Mouse (Mus musculus) cerebellum, adult 18-20 months (tissue): ENCODE measurements around the gene Hnrnph3.
A peak's percentile ranks its signal among the peaks of the same experiment; 100 is the strongest.
"Not testable (repeated sequence)": the region's sequence is repeated elsewhere in the genome, so short reads cannot be mapped to it uniquely, and the experiment has no call there.

Source experiments
- DNase-seq, 2 experiments: peaks; one replicate each; pipeline ENCODE4 v3.0.0; 2021

Hnrnph3 gene

GRCm38 (mm10) chr10:63023749-63024579 lies at the start of gene Hnrnph3, which contains the start of gene Pbld2:
Hnrnph3 (minus strand) TSS chr10:63024217.
Pbld2 (plus strand) TSS chr10:63024315.
- peak; percentile 96 to 99 for DNase-seq

GRCm38 (mm10) chr10:63065988-63066387 lies 42.0 kb upstream of the Hnrnph3 start:
- peak; percentile 89 to 92 for DNase-seq

- DNase-seq = no peak
These were observed 41.5 kb upstream of the Hnrnph3 start for GRCm38 (mm10) chr10:63065561-63065960.

- no peak for DNase-seq
These were observed 40.5 kb upstream of the Hnrnph3 start for GRCm38 (mm10) chr10:63064516-63064915.

- DNase-seq = no peak
These were observed 39.3 kb upstream of the Hnrnph3 start for GRCm38 (mm10) chr10:63063365-63063764.

DNA sequence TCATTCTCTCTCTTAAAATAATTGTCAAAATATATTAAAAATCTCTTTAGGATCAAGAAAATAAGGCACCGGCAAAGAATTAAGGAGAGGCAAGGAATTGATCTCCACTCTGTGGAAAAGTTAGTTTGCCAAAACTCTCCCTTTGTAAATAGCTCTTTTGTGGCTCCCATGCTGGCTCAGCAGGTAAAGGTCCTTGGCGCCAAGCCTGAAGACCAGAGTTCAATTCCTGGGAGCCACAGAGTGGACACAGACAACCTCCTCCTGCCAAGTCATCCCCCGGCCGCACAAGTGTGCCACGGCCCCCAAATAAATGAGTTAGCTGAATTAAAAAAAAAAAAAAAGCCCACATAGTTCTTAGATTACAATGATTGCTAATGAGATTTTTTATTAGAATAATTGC lies 38.7 kb upstream of the Hnrnph3 start:
- DNase-seq = no peak

DNA sequence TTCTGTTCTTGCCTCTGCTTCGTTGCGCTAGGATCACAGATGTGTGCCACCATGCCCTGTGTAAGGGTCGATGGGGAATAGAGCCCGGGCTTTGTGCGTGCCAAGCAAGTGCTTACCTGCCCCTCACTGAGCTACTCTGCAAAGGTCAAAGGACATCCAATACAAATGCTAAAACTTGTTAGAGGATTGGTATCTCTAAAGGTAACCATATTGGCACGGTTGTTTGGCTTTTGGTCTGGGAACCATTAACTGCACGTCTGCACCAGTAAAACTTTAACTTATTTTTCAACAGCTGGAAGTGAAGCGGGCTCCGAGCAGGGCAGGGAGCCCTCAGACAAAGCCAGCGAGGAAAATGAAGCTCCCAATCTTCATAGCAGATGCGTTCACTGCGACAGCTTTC lies 37.2 kb upstream of the Hnrnph3 start:
- no peak for DNase-seq

- no peak for DNase-seq
These were observed 36.4 kb upstream of the Hnrnph3 start for GRCm38 (mm10) chr10:63060406-63060805.

DNA sequence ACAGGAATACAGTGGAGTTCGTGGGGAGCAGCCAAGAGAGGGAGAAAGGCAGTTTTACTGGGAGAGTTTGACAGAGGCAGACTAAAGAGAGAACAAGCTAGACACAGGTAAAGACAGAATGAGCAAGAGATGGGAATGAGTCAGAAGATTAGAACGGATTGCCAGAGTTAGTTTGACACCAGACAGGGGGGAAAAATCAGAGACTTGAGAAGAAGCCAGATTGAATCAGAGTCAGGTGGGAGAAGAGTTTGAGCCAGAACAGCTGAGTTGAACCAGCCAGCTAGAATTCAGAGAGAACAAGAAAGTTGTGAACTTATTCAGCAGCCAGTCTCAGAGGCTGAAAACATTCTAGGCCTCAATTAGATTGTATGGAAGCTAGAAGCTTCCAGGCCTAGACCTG lies 35.8 kb upstream of the Hnrnph3 start, which contains the start of gene Pbld1:
Pbld1 (plus strand) TSS at position 301 of the 400 bp plus-strand sequence.
- DNase-seq = no peak

- no peak for DNase-seq
These were observed 33.1 kb upstream of the Hnrnph3 start for GRCm38 (mm10) chr10:63056966-63057750.

DNA sequence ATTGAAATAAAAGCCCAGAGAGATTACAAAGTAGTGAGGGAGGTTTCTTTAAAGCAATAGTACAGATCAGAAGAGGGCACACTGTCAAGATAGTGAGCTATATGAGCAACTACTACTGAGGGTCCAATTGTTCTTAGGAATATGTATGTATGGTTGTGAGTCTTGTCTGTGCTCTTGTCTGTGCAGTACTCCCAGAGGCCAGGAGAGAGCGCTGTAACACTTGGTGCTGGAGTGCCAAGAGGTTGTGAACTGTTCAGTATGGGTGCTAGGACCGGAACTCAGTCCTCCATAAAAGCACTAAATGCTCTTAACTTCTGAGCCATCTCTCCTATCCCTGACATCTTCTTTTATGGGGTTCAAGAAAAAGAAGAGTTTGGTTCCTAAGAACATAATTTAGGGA lies 30.6 kb upstream of the Hnrnph3 start:
- DNase-seq = no peak

GRCm38 (mm10) chr10:63054071-63054470 lies 30.1 kb upstream of the Hnrnph3 start:
- DNase-seq = not testable (repeated sequence)

GRCm38 (mm10) chr10:63053007-63053406 lies 29.0 kb upstream of the Hnrnph3 start:
- no peak for DNase-seq

- DNase-seq = no peak
These were observed 28.0 kb upstream of the Hnrnph3 start for GRCm38 (mm10) chr10:63052011-63052410.

DNA sequence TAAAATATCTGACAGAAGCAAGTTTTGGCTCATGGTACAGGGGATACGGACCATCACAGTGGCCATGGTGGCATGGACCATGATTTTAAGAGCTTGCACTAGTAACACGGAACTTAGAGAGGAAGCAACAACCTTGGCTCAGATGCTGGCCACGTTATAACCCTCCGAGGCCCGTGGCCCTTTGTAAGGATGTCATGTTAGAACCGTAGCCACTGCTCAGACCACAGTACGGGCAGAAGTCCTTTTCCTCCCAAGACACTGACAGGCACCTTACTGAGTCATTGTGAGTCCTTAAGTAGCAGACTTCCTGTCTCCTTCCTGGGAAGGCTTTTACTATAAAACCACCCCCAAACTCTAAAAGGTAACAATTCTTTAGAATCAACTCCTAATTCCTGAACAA lies 27.2 kb upstream of the Hnrnph3 start:
- DNase-seq = no peak

DNA sequence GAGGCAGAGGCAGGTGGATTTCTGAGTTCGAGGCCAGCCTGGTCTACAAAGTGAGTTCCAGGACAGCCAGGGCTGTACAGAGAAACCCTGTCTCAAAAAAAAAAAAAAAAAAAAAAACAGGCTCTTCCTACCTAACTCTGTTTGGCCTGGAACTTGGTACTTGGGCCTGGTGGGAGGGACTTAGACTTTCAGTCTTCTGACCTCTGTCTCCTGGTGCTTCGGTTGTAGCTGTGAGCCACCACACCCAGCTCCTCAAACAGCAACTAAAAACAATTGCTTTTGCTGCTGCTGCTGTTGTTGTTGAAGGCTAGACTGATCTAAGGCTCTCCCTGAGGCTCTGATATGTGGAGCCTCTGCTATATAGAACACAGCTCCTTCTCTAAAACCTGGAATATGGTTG lies 25.1 kb upstream of the Hnrnph3 start:
- no peak for DNase-seq

GRCm38 (mm10) chr10:63047751-63048150 lies 23.7 kb upstream of the Hnrnph3 start:
- no peak for DNase-seq

GRCm38 (mm10) chr10:63043154-63043553 lies 19.1 kb upstream of the Hnrnph3 start:
- no peak for DNase-seq

GRCm38 (mm10) chr10:63039867-63040628 lies 16.0 kb upstream of the Hnrnph3 start:
- no peak for DNase-seq

- DNase-seq = no peak
These were observed 14.7 kb upstream of the Hnrnph3 start for GRCm38 (mm10) chr10:63038571-63039320.

- DNase-seq = no peak
These were observed 8.9 kb upstream of the Hnrnph3 start for GRCm38 (mm10) chr10:63032956-63033355.

DNA sequence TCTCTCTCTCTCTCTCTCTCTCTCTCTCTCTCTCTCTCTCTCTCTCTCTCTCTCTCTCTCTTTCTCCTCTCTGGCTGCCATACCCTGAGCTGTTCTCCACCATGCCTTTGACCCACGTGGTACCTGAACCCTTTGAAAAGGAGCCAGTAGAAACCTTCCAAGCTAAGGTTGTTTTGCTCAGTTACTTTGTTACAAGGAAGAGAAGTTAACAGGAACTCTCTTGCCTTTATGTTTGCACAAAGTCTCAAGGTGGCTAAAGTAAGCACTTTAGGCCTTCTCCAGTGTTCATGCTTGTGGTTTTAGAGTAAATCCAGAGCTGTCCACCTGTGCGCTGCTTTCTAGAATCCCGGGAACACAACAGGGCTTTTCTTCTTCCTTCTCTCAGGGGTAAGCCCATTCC lies 8.2 kb upstream of the Hnrnph3 start:
- no peak for DNase-seq
